Mouse (Mus musculus): ENCODE data around the gene Pcbd2. TPM values are rescaled to one million over a fixed set of nuclear protein-coding genes. Genes with fewer than 3 reads are reported as not detected.

Gene Pcbd2
- total RNA-seq, 4 experiments from 2014 or later = 48.8 to 59.2 (median 53.4) TPM

DNA sequence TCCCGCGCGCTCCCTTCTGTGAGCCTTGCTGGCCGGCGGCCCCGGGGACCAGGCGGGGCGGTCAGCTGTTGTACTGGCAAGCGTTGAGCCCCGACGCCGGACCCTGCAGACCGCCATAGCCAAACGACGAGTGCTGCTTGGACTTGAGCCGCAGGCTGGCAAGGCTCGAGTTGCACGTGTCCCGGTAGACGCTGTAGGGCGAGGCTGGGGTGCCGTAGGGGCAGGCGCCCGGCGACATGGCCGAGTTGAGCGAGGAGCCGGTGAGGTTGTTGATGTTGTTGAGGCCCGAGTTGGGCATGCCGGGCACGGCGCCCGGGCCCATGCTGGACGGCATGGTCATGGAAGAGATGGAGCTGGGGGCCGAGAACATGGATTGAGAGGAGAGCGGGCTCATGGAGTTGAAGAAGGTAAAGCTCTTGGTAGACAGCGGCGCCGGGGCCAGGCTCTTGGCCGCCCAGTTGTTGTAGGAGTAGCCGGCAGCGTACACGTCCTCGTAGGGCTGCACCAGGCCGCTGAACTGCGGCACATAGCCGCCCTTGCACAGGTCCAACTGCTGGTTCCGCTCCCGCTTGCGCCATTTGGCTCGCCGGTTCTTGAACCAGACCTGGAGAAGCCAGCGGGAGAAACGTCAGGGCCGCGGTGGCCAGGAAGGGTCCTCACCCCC lies 99.0 kb downstream of the Pcbd2 start:
- no peak for DNase-seq (ENCODE audit: low spot score)

Other genes with a start within 250 kb of the Pcbd2 start
- 1 to 10 TPM; 3.8 to 6.4 (median 5.1) TPM for gene Dbn1, start 239.3 kb upstream of the Pcbd2 start, total RNA-seq (2022)
- gene Pdlim7, start 213.7 kb upstream of the Pcbd2 start, total RNA-seq (2022) = 10 to 100 TPM; 38.4 to 49.4 (median 49.0) TPM
- gene Dok3, start 198.1 kb upstream of the Pcbd2 start, total RNA-seq (2022) = 1 to 10 TPM in 3 of 4 experiments, under 1 TPM in 1; 0.97 to 3.8 (median 1.4) TPM
- 10 to 100 TPM; 11.8 to 17.0 (median 13.7) TPM for gene Ddx41, start 190.7 kb upstream of the Pcbd2 start, total RNA-seq (2022)
- gene Fam193b, start 156.2 kb upstream of the Pcbd2 start, total RNA-seq (2022) = 10 to 100 TPM; 11.5 to 18.3 (median 13.6) TPM
- 100 to 1,000 TPM in 1 of 4 experiments, 10 to 100 TPM in 3; 80.6 to 102 (median 90.0) TPM for gene Tmed9, start 153.6 kb upstream of the Pcbd2 start, total RNA-seq (2022)
- 1 to 10 TPM; 8.0 to 9.1 (median 8.8) TPM for gene B4galt7, start 127.5 kb upstream of the Pcbd2 start, total RNA-seq (2022)
- 10 to 100 TPM; 10.1 to 12.8 (median 11.7) TPM for gene Caml, start 104.4 kb upstream of the Pcbd2 start, total RNA-seq (2022)
- 10 to 100 TPM; 17.7 to 24.8 (median 20.2) TPM for gene Ddx46, start 92.3 kb upstream of the Pcbd2 start, total RNA-seq (2022)
- gene B230219D22Rik, start 34.2 kb upstream of the Pcbd2 start, total RNA-seq (2022) = 10 to 100 TPM; 37.8 to 39.8 (median 39.2) TPM
- gene Txndc15, start 12.7 kb upstream of the Pcbd2 start, total RNA-seq (2022) = 10 to 100 TPM; 43.3 to 50.2 (median 45.4) TPM
- gene Catsper3, start 57.2 kb downstream of the Pcbd2 start, total RNA-seq (2022) = under 1 TPM; 0.25 to 0.40 (median 0.32) TPM
- not detected for gene Pitx1, start 108.8 kb downstream of the Pcbd2 start, total RNA-seq (2022)

All from heart, adult 8-10 months (tissue).